Mouse (Mus musculus) kidney, postnatal 4 days (tissue): Measurements from ENCODE around the gene Mamdc2.

Experiments used
- DNase-seq, 2 experiments: peaks; one replicate each; pipeline ENCODE4 v3.0.0; 2021; ENCODE audit warnings: mixed read lengths in 2 of 2

Mamdc2 gene

DNA sequence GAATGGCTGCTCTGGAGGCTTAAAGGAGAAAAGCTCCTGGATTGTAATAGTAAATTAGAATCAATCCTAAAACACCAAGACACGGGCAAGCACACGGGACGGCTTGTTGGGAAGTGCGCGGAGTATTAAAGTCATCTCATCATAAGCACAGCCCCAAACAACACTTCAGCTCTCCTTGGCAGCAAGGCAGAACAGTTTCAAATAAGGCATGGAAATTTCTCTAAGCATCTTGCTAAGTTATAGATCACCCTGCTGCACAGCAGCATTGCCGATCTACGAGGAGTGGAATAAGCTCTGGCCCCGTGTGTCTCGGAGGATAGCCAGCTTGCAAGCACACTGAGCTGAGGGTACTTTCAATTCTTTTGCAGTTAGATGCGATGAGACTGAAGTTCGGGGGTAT lies 13.8 kb downstream of the Mamdc2 start:
- DNase-seq = no peak

DNA sequence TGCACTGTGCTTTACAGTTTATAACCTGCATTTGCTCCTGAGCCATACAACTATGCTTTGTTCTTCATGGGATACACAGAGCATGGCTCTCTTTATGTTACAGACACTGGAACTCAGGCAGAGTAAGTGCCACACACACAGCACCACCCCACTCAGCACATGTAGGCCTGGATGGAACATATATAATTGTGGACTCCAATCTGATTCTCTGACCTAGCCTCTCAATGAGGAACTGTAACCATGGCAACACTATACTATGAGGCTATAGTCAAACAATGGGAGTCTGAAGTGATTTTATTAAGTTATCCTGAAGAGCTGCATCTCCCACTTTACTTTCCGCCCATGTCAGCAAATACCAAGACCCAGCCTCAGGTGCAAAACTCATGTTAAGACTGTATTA lies 30.6 kb downstream of the Mamdc2 start:
- no peak for DNase-seq

DNA sequence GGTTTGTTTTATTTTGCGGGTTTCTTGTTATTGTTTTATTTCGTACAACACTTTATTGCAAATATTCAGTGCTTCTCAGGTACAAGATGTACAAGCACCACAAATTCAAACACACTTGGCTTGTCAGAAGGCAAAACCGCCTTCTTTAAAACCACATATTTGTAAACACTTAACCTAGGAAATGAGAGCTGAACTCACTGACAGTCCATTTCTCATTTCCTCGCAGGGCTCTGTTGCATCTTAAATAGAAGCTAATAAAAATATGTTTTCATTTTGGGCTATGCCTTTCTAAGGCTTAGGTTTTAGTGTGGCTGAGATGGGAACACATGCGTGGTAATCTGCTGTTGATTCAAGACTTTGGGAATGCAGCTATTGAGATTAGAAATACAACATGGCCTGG lies 37.4 kb downstream of the Mamdc2 start:
- no peak for DNase-seq

DNA sequence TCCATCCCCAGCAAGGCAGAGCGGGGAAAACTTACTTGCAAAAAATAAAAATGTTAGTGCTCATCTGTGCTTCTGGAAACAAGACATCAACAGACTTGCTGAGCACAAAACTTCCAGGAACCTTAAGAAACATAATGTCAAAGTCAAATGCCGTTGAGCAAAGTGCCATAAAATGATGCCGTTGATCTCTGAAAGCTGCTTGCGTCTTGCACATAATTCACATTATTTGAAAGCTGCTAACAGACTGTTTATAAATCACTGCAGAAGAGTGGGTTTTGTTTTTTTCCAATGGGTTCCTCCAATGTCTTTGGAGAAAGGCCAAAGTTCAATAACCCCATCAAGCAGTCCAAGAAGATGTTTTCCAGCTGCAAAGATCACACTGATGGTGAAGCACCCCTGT lies 37.9 kb downstream of the Mamdc2 start:
- DNase-seq = no peak

DNA sequence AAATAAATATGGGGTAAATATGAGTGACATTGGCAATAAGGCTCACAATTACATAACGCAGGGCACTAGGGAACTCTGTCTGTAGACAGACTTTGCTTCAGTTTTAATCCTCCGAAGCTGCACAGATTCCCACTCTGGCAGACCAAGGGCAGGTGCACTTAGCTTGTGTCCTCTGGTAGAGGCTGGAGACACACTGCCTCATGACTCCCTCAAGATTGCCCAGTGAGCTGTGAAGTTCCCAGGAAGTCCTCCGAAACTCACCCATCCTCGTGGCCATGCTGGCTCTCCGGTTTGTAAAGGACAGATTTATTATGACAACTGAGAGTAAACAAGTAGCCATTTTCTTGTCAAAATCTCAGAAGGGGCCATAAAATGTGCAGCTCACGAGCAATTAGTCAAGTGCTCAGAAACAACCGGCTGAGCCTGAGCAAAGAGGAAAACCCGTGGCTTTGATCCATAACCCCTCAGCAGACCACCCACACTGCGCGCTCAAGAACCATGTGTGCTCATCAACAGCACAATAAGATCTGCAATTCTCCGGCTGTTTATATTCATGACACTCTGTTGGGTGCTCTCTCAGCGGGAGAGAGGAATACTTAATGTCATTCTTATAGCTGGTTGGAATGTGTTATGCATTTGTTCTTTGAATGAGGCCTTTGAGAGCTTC lies 46.6 kb downstream of the Mamdc2 start:
- peak; percentile 59 to 70 for DNase-seq

DNA sequence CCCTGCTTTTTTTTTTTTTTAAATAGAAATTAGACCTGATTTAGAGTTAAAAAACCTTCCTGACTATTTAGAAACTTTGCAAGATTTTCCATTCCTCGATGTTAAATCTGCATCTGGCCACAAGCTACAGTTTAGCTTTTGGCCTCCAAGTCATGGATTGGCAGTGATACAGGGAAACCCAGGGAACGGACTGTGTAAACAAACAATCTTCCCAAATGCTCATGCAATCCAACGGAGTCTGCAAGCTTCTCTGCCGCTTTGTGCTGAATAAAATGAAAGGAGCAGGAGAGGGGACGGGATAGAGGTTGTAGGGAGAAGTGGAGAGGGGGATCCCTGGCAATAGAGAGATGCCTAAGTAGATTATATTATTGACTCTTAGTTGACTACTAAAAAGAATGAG lies 47.8 kb downstream of the Mamdc2 start:
- peak; percentile 39 to 46 for DNase-seq

DNA sequence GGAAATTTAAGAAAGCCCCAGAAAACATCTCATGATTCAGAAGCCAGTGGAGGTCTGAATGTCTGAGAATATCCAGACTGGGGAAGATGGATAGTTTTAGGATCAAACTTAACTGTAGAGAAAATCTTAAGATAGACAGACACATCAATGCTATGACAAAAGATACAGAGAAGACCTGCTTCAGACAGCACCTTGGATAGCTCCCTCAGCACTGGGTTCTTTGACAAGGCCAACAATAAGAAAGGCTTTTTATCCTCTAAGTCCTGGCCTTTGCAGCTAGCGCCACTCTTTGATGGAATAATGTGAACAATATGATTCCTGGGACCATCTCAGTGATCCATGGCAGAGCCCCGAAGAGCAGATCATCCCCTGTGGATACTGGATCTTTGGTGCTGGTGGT lies 52.3 kb downstream of the Mamdc2 start:
- DNase-seq = peak; percentile 40 to 52

DNA sequence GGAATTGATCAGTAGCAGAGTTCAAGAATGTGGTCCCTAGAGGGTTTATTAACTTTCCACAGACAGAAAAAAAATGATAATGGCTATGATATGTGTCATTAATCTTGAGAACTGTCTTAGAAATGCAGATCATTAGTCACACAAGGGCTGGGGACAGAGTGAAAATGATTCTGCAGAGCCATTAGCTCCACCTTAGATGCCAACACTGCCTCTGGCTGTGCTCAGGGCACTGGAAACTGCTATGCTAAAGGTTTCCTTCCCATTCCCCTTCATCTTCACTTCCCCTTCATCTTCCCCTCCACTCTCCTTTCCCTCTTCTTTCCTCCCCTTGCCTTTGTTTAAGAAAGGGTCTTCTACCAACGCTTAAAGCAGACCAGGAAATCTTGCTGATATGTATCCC lies 53.6 kb downstream of the Mamdc2 start:
- no peak for DNase-seq

DNA sequence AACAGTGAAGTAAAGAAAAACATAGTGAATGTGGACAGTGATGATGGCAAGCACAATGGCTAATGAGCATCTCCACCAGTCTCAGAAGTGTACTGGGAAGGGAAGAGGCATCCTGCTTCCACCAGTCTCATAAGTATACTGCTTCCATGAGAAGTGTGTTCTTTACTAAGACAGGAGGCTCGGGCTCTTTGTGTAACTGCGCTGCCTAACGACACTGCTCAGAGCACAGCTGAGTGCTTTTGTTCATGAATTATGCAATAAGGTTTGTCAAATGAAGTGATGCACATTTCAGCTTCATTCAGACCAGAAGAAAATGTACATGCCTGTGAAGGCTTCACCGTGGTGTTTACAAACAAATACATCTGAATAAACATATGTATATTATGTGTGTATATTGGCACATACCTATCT lies 59.4 kb downstream of the Mamdc2 start:
- no peak for DNase-seq

DNA sequence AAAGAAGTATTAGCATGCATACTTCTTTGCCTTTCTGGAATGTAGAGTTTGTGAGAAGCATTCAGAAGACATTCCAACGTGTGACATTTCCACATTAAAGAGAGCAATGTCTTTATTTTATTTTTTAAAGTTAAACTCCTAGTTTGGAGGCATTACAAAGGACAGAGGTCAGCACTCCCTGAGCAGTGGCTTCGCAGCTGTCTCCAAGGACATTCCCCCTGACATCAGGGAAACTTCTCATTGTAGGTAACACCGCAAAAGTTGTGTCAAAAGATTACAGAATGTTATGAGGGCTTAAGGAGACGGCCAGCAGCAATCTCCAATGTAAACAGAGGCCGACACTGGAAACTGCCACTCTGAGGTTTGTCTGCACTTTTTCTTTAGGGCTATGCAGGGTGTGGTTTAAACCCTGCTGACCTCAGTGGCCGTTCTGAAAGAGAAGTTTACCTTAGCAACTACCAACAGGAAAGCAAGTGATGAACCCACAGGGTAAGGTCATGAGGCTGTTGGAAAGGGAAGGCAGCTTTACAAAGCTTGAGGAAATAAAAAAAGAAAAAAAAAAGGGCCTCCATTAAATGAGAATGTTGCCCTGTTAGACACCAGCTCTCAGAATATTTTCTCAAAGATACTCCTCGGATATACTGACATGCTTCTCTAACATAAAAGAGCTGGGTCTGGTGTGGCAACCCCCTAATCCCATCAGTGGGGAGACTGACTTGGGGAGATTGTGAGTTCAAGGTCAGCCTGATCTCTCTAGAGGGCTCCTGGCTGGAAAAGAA lies 60.0 kb downstream of the Mamdc2 start:
- DNase-seq = no peak

DNA sequence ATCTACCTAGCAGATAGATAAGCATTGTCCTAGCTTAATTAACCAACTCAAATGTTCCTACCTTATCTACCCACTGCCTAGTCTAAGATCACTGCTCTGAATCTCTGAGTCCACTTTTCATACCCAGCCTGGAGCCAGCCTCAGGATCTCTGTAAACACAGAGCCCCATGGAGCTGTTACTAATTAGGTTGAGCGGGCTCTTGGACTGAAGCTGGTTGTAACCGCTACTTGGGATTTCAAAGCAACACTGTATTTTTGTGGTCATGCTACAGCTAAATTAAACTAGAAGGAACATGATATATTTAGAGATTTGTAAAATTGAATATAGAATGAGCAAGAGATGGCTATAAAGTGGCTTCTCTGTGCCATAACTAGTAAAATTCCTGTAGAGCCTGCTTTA lies 65.8 kb downstream of the Mamdc2 start:
- no peak for DNase-seq

DNA sequence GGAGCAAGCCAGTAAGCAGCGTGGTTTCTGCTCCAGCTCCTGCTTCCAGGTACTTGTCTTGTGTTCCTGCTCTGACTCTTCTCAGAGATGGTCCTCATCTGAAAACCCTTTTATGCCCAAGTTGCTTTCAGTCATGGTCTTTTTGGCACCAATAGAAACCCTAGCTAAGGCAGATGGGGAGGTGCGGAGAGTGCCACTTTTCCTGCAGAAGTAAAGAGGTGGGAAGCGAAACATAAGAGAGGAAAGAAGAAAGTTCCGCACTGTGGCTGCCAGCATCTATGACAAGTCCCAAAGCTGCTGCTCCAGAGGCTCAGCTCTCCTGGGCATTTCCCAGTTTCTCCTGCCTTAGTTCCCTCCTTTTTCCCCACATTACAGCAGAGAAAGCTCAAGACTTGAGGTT lies 67.3 kb downstream of the Mamdc2 start:
- no peak for DNase-seq

DNA sequence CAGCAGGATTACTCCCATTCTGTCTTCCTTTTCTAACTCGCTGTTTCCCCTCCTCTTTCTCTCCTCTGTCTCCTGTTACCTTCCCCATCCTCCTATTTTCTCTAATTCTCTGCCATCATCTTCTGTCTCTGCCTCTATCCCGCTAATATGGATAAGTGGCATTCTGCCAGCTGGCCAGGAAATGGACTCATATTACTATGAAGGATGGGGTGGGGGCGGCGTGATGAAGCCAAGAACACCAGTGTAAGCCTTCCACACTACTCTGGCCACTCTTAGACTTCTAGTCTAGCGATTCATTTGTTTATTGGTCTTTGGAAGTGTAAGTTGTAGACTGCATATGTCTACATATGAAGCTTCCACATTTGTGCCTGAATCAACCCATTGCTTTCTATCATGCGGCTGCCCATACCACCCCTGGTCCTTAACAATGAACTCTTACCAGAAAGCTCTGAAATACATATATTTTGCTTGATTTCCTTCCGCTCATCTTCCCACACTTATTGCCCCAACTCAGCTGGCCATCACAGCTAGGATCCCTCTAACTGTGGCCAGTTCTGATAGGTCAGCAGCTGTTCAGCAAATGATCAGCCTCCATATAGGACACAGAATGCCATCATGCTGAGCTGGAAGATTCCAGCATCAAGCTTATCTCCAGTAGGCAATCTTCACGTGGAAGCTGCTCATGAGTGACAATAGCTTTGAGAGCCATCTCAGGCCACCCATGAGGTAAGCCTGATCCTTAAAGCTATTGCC lies 68.3 kb downstream of the Mamdc2 start:
- peak; percentile 42 to 57 for DNase-seq

DNA sequence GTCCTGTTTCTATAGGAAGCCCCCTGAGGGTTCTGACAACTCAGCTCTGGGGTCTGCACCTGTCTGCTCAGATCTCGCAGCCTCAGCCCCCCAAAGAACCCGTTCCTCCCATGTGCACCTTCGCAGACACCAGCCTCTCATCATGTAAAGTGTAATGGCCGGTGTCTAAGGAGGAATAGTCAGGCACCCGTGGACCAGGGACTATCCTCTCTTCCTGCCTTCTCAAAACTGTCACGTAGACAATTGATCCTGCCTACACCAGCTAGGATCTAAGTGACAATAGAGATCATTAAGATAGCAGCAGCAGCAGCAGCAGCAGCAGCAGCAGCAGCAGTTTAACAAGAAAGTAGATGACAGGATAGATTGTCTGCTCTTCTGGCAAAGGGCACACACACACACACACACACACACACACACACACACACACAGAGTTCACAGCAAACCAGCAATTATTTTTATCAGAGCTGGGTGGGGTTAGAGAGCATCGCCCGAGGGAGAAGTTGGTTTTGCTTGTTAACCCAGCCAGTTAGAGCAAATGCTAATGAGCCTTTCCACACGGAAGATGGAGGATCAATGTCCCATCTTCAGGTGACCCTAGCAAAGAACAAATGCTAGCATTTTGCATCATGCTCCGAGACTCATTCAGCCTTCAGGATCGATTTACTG lies 71.6 kb downstream of the Mamdc2 start:
- DNase-seq = no peak

DNA sequence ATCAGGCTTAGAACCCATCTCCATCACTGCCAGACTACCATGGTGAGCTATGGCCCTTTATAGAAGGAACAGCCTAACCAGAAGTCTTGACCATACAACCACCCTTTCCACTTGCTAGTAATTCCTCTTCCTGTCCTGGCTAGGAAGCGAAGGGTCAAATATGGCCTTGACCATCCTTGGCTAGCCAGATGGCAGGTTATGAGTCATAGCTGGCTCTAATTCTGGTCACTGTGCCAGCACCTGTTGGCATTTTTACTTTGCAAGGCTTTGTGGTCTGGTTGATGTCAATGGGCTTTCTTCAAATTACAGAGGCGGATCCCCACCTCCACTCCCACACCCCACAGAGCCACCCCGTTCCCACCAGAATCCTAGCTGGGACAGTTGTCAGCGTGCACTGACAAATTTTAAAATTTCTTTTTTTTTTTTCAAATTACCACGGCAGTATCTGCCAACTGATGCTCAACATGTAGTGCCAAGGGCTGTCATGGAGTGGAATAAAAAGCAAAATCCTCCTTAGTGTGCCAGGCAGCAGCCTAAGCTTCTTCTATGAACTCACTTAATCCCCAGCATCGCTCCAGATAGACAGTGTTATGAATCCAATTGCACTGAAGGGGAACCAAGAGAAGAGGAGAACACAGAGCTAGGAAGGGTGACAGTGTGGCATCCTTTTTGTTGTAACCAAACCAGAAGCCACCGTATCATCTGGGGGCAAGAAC lies 73.1 kb downstream of the Mamdc2 start:
- DNase-seq = no peak

DNA sequence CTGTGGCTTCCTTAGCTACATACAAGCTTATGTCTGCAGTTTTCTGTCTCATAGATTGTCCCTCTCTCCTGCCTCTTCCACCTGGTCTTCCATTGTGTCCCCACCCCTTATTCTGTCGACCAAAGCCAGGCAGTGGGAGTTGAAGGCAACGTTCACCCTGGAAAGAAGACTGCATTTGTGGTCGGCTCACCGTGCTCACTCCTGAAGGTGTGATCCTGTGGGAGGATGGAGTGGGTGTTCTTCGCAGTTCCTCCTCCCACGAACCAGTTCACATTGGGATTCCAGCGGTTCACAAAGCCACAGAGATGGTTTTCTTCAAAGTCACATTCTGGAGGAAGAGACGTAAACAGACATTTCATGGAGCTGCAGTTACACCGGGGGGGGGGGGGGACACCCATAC lies 74.5 kb downstream of the Mamdc2 start:
- DNase-seq = peak in 1 of 2 experiments; percentile 9

DNA sequence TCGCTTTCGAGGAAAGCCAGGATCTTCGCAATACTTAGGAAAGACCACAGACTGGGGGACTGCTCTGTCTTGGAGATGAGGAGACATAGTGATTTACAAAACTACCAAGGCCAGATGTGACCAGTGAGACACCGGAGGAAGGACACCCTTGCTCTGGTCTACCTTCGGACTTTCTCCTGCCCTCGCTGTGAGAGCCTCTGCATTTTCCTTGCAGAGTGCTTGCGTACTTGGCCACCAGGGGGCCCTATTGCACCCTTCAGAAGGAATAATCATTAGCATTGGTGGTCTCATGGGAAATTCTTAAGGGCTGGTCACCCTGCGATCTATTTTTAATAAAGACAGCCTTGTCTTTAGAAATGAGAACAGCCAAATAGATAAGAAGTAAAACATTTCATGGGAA lies 75.0 kb downstream of the Mamdc2 start:
- DNase-seq = peak; percentile 86 to 87

DNA sequence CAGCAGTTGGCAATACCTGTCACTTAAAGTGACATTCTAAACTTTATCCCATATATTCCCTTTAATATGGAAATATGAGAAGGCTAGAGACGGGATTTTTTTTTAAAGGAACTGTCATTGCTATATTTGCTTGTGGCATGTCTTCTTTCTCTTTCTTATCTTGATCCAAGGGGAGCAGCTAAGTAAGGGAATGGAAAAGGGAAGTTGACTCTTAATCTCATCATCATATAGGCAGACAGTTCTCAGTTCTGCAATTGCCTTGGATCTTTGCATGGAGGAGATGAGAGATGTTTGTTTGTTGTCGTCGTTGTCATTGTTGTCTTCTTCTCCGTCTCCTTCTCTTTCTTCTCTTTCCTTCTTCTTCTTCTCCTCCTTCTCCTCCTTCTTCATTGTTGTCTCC lies 79.0 kb downstream of the Mamdc2 start:
- no peak for DNase-seq

DNA sequence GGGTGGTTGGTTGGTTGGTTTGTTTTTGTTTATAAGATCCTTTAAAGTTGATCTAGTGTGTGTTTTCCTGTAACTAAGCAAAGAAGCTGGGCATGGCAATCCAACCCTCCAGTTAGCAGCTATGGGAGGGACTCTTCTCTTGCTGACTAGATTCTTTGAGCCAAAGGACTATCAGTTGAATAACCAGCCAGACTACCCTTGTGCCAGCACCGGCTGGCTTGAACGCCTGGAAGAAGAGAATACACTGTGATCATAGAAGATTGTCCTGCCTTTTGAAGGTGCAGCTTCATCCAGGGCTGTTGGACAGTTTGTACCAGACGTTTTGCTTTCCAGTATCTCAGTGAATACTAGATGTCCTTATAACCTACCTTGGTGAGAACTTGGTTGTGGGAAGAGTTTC lies 86.2 kb downstream of the Mamdc2 start:
- DNase-seq = no peak

DNA sequence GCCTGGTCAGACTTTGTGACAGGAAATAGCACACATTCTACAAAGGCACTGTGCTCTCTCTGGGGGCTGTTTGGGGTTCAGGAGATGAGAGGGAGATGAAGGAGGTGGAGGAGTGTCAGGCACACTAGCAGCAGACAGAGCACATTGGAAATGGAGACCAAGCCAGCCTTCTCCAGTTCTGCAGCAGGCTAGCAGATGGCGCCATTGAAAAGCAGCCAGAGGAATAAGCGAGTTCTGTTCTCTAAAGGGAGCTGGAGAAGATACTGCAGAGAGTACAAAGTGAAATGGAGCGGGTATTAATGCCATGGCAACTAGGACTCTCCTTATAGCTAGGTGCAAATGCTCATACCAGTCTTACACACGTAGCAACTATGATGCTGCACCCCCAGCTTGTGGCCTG lies 87.1 kb downstream of the Mamdc2 start:
- DNase-seq = peak; percentile 22

DNA sequence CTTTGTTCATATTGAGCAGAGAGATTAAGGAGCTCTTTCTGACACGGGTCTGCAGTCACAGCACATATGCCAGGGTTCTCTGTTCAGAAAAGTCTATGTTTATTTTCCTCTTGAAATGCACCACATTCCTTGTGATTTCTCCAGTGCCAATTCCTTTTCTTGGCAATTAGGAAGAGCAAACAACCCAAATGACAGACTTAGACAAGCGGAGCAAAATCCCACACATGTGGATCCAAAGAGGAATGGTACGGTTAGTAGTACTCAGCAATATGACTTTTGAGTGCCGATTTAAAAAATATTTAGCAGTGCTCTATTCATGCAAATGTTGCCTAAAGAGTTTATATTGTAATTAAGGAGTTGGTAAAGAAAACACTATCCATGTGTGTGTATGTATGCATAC lies 87.7 kb downstream of the Mamdc2 start:
- no peak for DNase-seq

DNA sequence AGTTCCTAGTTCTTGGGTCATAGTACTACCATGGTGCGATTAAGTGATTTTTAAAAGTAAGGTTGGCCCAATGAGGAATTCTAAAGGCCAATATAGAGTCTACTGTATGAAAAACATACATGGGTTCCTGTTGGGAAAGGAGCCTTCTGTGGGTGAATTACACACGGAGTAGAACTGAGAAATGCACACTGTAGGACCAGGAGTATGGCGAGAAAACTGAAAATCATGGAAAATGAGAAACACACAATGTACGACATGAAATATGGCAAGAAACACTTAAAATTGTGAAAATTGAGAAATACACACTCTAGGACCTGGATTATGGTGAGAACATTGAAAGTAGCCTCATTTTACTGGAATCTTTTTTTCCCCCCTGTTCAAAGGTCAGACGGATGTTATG lies 91.0 kb downstream of the Mamdc2 start:
- no peak for DNase-seq

DNA sequence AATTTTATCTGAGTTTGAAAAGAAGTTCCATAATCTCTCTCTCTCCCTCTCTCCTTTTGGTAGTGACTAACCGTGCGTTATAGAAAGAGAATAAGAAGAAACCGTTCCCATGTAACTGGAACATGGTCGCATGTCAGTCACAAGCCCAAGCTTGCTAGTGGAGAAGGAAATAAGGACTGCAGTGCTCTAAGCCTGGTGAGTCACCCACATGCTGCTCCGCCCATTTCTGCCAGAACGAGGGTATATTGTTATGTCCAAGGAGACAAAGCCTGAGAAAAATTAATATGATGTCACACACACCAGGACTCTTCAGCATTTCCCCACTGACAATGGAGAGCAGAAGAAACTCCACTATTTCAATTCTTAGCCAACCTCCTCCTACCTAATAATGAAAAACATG lies 93.5 kb downstream of the Mamdc2 start:
- DNase-seq = no peak
